Mouse (Mus musculus) gastrocnemius, postnatal 10 days (tissue): ENCODE results near the gene Vps51. TPM values are rescaled to one million over a fixed set of nuclear protein-coding genes. Genes with fewer than 3 reads are reported as not detected.

Experiments used
- microRNA-seq, 2 experiments: library from miRNA; unstranded; fragments of <30 nt; microRNA quantifications; one replicate each; pipeline ENCODE4 v1.2.0; 2021
- total RNA-seq, 2 experiments: library from RNA; stranded (reverse); gene quantifications; 2 replicates each; pipeline ENCODE4 v1.2.3; 2021

Gene Vps51
- total RNA-seq, 2 experiments from 2014 or later: 23.1 to 29.4 TPM

Small RNAs within 50 kb of the gene (microRNA-seq; reads per million reads assigned to microRNA genes)
- 0.64 to 0.75 reads per million in 2 experiments for gene Mir6988

Other genes with a start within 250 kb of the Vps51 start
- 10 to 100 TPM in 1 of 2 experiments, 1 to 10 TPM in 1; 7.4 to 10.3 TPM for gene Frmd8, start 202.0 kb downstream of the Vps51 start, total RNA-seq
- 1 to 10 TPM; 2.6 to 3.5 TPM for gene Slc25a45, start 199.4 kb downstream of the Vps51 start, total RNA-seq
- under 1 TPM; 0.82 to 0.95 TPM for gene Tigd3, start 183.1 kb downstream of the Vps51 start, total RNA-seq
- 10 to 100 TPM; 86.8 to 90.9 TPM for gene Dpf2, start 164.2 kb downstream of the Vps51 start, total RNA-seq
- gene Cdc42ep2, start 152.4 kb downstream of the Vps51 start, total RNA-seq: 10 to 100 TPM; 16.6 to 20.9 TPM
- 10 to 100 TPM; 13.7 to 18.7 TPM for gene Pola2, start 113.0 kb downstream of the Vps51 start, total RNA-seq
- not detected for gene Slc22a20, start 91.1 kb downstream of the Vps51 start, total RNA-seq
- 10 to 100 TPM; 78.1 to 83.8 TPM for gene Capn1, start 61.3 kb downstream of the Vps51 start, total RNA-seq
- gene Syvn1, start 30.7 kb downstream of the Vps51 start, total RNA-seq: 10 to 100 TPM; 18.4 to 22.1 TPM
- 10 to 100 TPM; 34.1 to 36.3 TPM for gene Mrpl49, start 19.4 kb downstream of the Vps51 start, total RNA-seq
- 100 to 1,000 TPM; 669 to 708 TPM for gene Fau, start 19.4 kb downstream of the Vps51 start, total RNA-seq
- gene Znhit2, start 16.0 kb downstream of the Vps51 start, total RNA-seq: 10 to 100 TPM; 10.6 to 11.0 TPM
- 1 to 10 TPM; 4.7 to 5.8 TPM for gene Tm7sf2, start 8.9 kb downstream of the Vps51 start, total RNA-seq
- not detected for gene Tmem262, start 2.8 kb upstream of the Vps51 start, total RNA-seq
- not detected for gene Gm28374, start 5.0 kb upstream of the Vps51 start, total RNA-seq
- gene Zfpl1, start 7.7 kb upstream of the Vps51 start, total RNA-seq: 10 to 100 TPM; 18.5 to 20.1 TPM
- 1 to 10 TPM; 3.5 to 4.1 TPM for gene Cdca5, start 7.8 kb upstream of the Vps51 start, total RNA-seq
- under 1 TPM in 1 of 2 experiments, not detected in 1; 0.59 TPM for gene AC131692.1, start 17.2 kb upstream of the Vps51 start, total RNA-seq
- under 1 TPM in 1 of 2 experiments, not detected in 1; 0.09 TPM for gene Naaladl1, start 28.6 kb upstream of the Vps51 start, total RNA-seq
- gene Sac3d1, start 41.4 kb upstream of the Vps51 start, total RNA-seq: 10 to 100 TPM; 12.4 to 13.9 TPM
- 10 to 100 TPM; 12.0 to 14.6 TPM for gene Snx15, start 51.1 kb upstream of the Vps51 start, total RNA-seq
- gene Batf2, start 63.8 kb upstream of the Vps51 start, total RNA-seq: under 1 TPM; 0.23 to 0.41 TPM
- 10 to 100 TPM; 56.4 to 65.4 TPM for gene Arl2, start 64.3 kb upstream of the Vps51 start, total RNA-seq
- gene Majin, start 107.2 kb upstream of the Vps51 start, total RNA-seq: not detected
- gene Gpha2, start 149.1 kb upstream of the Vps51 start, total RNA-seq: not detected
- gene Ppp2r5b, start 158.6 kb upstream of the Vps51 start, total RNA-seq: 10 to 100 TPM; 24.3 to 25.4 TPM
- gene Atg2a, start 164.4 kb upstream of the Vps51 start, total RNA-seq: 10 to 100 TPM; 13.2 to 15.0 TPM
- gene Ehd1, start 199.5 kb upstream of the Vps51 start, total RNA-seq: 10 to 100 TPM; 54.0 to 64.8 TPM
- gene Cdc42bpg, start 229.2 kb upstream of the Vps51 start, total RNA-seq: 1 to 10 TPM; 4.2 to 4.5 TPM